Mouse (Mus musculus) stomach, embryonic 15.5 days (tissue): Measurements from ENCODE around the gene Olfr1288. TPM values are rescaled to one million over a fixed set of nuclear protein-coding genes. Genes with fewer than 3 reads are reported as not detected.

Experiments used
- ATAC-seq: fragments of 200-750 bp; cut with Nextera tagmentation; 2 replicates; pipeline ENCODE4 v1.8.0; 2017; ENCODE audit warnings: low read depth, moderate number of reproducible peaks, moderate TSS enrichment; ENCODE audit not compliant: insufficient read depth, low FRiP score
- H3K27ac ChIP-seq: fragments of 300-500 bp; sonication (generic); 2 replicates; pipeline ENCODE4 v1.5.1; 2015; ENCODE audit warnings: mild to moderate bottlenecking, inconsistent platforms
- H3K27me3 ChIP-seq: fragments of 300-500 bp; sonication (generic); replicated peaks from 2 replicates; pipeline ENCODE4 v1.6.1; 2015; ENCODE audit warnings: inconsistent platforms
- H3K36me3 ChIP-seq: fragments of 300-500 bp; sonication (generic); 2 replicates; pipeline ENCODE4 v1.6.1; 2015; ENCODE audit warnings: inconsistent platforms
- H3K4me1 ChIP-seq: fragments of 300-500 bp; sonication (generic); 2 replicates; pipeline ENCODE4 v1.6.1; 2015; ENCODE audit warnings: inconsistent platforms
- H3K4me2 ChIP-seq: fragments of 300-500 bp; sonication (generic); 2 replicates; pipeline ENCODE4 v1.6.1; 2015; ENCODE audit warnings: mild to moderate bottlenecking, inconsistent platforms
- H3K4me3 ChIP-seq: fragments of 300-500 bp; sonication (generic); replicated peaks from 2 replicates; pipeline ENCODE4 v1.5.1; 2015; ENCODE audit warnings: inconsistent platforms
- H3K9ac ChIP-seq: fragments of 300-500 bp; sonication (generic); 2 replicates; pipeline ENCODE4 v1.6.1; 2015; ENCODE audit warnings: inconsistent platforms
- H3K9me3 ChIP-seq: fragments of 300-500 bp; sonication (generic); 2 replicates; pipeline ENCODE4 v1.6.1; 2016; ENCODE audit warnings: inconsistent platforms
- WGBS: fragments of 180-500 bp; shearing (Covaris S2); methylation state at CpG from one replicate; pipeline ENCODE4 v1.1.7; 2015; 5-methylcytosine and 5-hydroxymethylcytosine counted together
- polyA plus RNA-seq: library from polyadenylated mRNA; unstranded; fragments of >200 nt; fragmentation: Nextera tagmentation; extraction: Ambion mirVana; gene quantifications from 2 replicates; pipeline ENCODE4 v1.2.1, GENCODE M21; 2015

The Olfr1288 gene
- polyA plus RNA-seq: not detected in 2 replicates

GRCm38 (mm10) chr2:111473801-111474200 is at the start of gene Olfr1288:
Gene Olfr1288, plus strand, starts transcription at chr2:111474101.
- no peak for ATAC-seq
- no peaks in the 10 kb centered on the region for H3K27me3 ChIP-seq
- H3K9me3 ChIP-seq: no peaks in the 10 kb centered on the region
- 90% methylated on average over 1 of the region's 1 CpGs for WGBS
- H3K4me1 ChIP-seq: no peaks in the 10 kb centered on the region
- no peak within 1 kb of the TSS for H3K4me3 ChIP-seq
- H3K27ac ChIP-seq: no peak within 1 kb of the TSS
- H3K36me3 ChIP-seq: no peaks in the 10 kb centered on the region
- no peak within 1 kb of the TSS for H3K4me2 ChIP-seq
- no peak within 1 kb of the TSS for H3K9ac ChIP-seq

GRCm38 (mm10) chr2:111448842-111449241 is 25.1 kb upstream of the Olfr1288 start, which contains the start of gene Olfr1287:
Gene Olfr1287, plus strand, starts transcription at chr2:111449142.
- H3K4me3 ChIP-seq: no peak within 1 kb of the TSS
- no peaks in the 10 kb centered on the region for H3K9me3 ChIP-seq
- WGBS: 63% methylated on average over 1 of the region's 1 CpGs

GRCm38 (mm10) chr2:111480519-111480918 is 6.6 kb downstream of the Olfr1288 start, which contains the start of gene Olfr1289:
Gene Olfr1289, plus strand, starts transcription at chr2:111480819.
- no peak within 1 kb of the TSS for H3K27ac ChIP-seq
- WGBS: 60% methylated on average over 1 of the region's 1 CpGs
- no peak for ATAC-seq

More at GRCm38 (mm10) chr2:111448842-111449241, 25.1 kb upstream of the Olfr1288 start, which contains the start of gene Olfr1287:
- no peak for ATAC-seq
- H3K9ac ChIP-seq: no peak within 1 kb of the TSS
- no peak within 1 kb of the TSS for H3K27ac ChIP-seq
- H3K27me3 ChIP-seq: no peaks in the 10 kb centered on the region
- H3K4me2 ChIP-seq: no peak within 1 kb of the TSS
- H3K36me3 ChIP-seq: no peaks in the 10 kb centered on the region
- no peaks in the 10 kb centered on the region for H3K4me1 ChIP-seq

GRCm38 (mm10) chr2:111493729-111494128 is 19.8 kb downstream of the Olfr1288 start, which contains the start of gene Olfr1290:
Gene Olfr1290, minus strand, starts transcription at chr2:111493829.
- Histone ChIP-seq H3K4me1 (no peaks in the 10 kb centered on the region), H3K27me3 (no peaks in the 10 kb centered on the region), H3K4me2 (no peak within 1 kb of the TSS), H3K9me3 (no peaks in the 10 kb centered on the region), H3K4me3 (no peak within 1 kb of the TSS), H3K27ac (no peak within 1 kb of the TSS), H3K36me3 (no peaks in the 10 kb centered on the region), H3K9ac (no peak within 1 kb of the TSS)
- WGBS: 66% methylated on average over 5 of the region's 5 CpGs
- ATAC-seq: no peak

More at GRCm38 (mm10) chr2:111480519-111480918, 6.6 kb downstream of the Olfr1288 start, which contains the start of gene Olfr1289:
- no peak within 1 kb of the TSS for H3K4me3 ChIP-seq
- no peak within 1 kb of the TSS for H3K9ac ChIP-seq
- no peak within 1 kb of the TSS for H3K4me2 ChIP-seq
- no peaks in the 10 kb centered on the region for H3K27me3 ChIP-seq
- no peaks in the 10 kb centered on the region for H3K36me3 ChIP-seq
- no peaks in the 10 kb centered on the region for H3K9me3 ChIP-seq
- no peaks in the 10 kb centered on the region for H3K4me1 ChIP-seq

GRCm38 (mm10) chr2:111496880-111497279 is 23.0 kb downstream of the Olfr1288 start, which contains the start of gene Olfr1291-ps1:
Gene Olfr1291-ps1, plus strand, starts transcription at chr2:111497180.
- H3K9me3 ChIP-seq: no peaks in the 10 kb centered on the region
- ATAC-seq: no peak
- no peak within 1 kb of the TSS for H3K4me2 ChIP-seq
- H3K36me3 ChIP-seq: no peaks in the 10 kb centered on the region
- H3K4me1 ChIP-seq: no peaks in the 10 kb centered on the region
- H3K4me3 ChIP-seq: no peak within 1 kb of the TSS
- no peak within 1 kb of the TSS for H3K27ac ChIP-seq
- H3K27me3 ChIP-seq: no peaks in the 10 kb centered on the region
- no peak within 1 kb of the TSS for H3K9ac ChIP-seq
- WGBS: 87% methylated on average over 3 of the region's 3 CpGs

GRCm38 (mm10) chr2:111517451-111517850 is 43.5 kb downstream of the Olfr1288 start:
- H3K9me3 ChIP-seq: no peaks in the 10 kb centered on the region
- H3K27ac ChIP-seq: no peak overlapping the region
- 94% methylated on average over 10 of the region's 10 CpGs for WGBS
- H3K36me3 ChIP-seq: no peaks in the 10 kb centered on the region
- H3K4me2 ChIP-seq: no peak overlapping the region
- no peak overlapping the region for H3K4me3 ChIP-seq
- no peak overlapping the region for H3K9ac ChIP-seq
- no peak for ATAC-seq
- no peaks in the 10 kb centered on the region for H3K27me3 ChIP-seq
- no peaks in the 10 kb centered on the region for H3K4me1 ChIP-seq

- Histone ChIP-seq H3K4me2 (no peak within 1 kb of the TSS), H3K27me3 (no peaks in the 10 kb centered on the region), H3K27ac (no peak within 1 kb of the TSS), H3K9ac (no peak within 1 kb of the TSS), H3K4me3 (no peak within 1 kb of the TSS), H3K9me3 (no peaks in the 10 kb centered on the region), H3K36me3 (no peaks in the 10 kb centered on the region), H3K4me1 (no peaks in the 10 kb centered on the region)
- ATAC-seq: no peak
- WGBS: 76% methylated on average over 1 of the region's 1 CpGs
These were observed 51.0 kb downstream of the Olfr1288 start, which contains the start of gene Olfr1293-ps for GRCm38 (mm10) chr2:111524903-111525302. Gene Olfr1293-ps, plus strand, starts transcription at chr2:111525203.

Other genes starting within 250 kb of the Olfr1288 start
- gene 4930430A15Rik, start 244.5 kb upstream of the Olfr1288 start, polyA plus RNA-seq: not detected in 2 replicates
- not detected in 2 replicates for gene Olfr1275, start 238.8 kb upstream of the Olfr1288 start, polyA plus RNA-seq
- gene Olfr1276, start 219.6 kb upstream of the Olfr1288 start, polyA plus RNA-seq: not detected in 2 replicates
- not detected in 2 replicates for gene Olfr1277, start 200.0 kb upstream of the Olfr1288 start, polyA plus RNA-seq
- gene Olfr1278, start 184.0 kb upstream of the Olfr1288 start, polyA plus RNA-seq: not detected in 2 replicates
- gene Olfr1279, start 173.5 kb upstream of the Olfr1288 start, polyA plus RNA-seq: not detected in 2 replicates
- not detected in 2 replicates for gene Olfr1280, start 160.1 kb upstream of the Olfr1288 start, polyA plus RNA-seq
- not detected in 2 replicates for gene Olfr1281, start 147.6 kb upstream of the Olfr1288 start, polyA plus RNA-seq
- not detected in 2 replicates for gene Olfr1282, start 138.0 kb upstream of the Olfr1288 start, polyA plus RNA-seq
- gene Olfr1283, start 107.3 kb upstream of the Olfr1288 start, polyA plus RNA-seq: not detected in 2 replicates
- not detected in 2 replicates for gene Olfr1284, start 98.6 kb upstream of the Olfr1288 start, polyA plus RNA-seq
- not detected in 2 replicates for gene Olfr1286, start 51.0 kb upstream of the Olfr1288 start, polyA plus RNA-seq
- not detected in 2 replicates for gene Olfr1287, start 25.0 kb upstream of the Olfr1288 start, polyA plus RNA-seq
- gene Olfr1289, start 6.7 kb downstream of the Olfr1288 start, polyA plus RNA-seq: not detected in 2 replicates
- gene Olfr1290, start 19.7 kb downstream of the Olfr1288 start, polyA plus RNA-seq: not detected in 2 replicates
- not detected in 2 replicates for gene Olfr1291-ps1, start 23.1 kb downstream of the Olfr1288 start, polyA plus RNA-seq
- not detected in 2 replicates for gene Olfr1293-ps, start 51.1 kb downstream of the Olfr1288 start, polyA plus RNA-seq
- not detected in 2 replicates for gene Olfr1294, start 66.2 kb downstream of the Olfr1288 start, polyA plus RNA-seq
- gene Olfr1295, start 95.6 kb downstream of the Olfr1288 start, polyA plus RNA-seq: not detected in 2 replicates
- not detected in 2 replicates for gene Olfr1297, start 152.4 kb downstream of the Olfr1288 start, polyA plus RNA-seq
- not detected in 2 replicates for gene Olfr1298, start 175.1 kb downstream of the Olfr1288 start, polyA plus RNA-seq
- gene Olfr1299, start 187.3 kb downstream of the Olfr1288 start, polyA plus RNA-seq: not detected in 2 replicates